Mouse (Mus musculus): Measurements from ENCODE around the gene Opcml. TPM values are rescaled to one million over a fixed set of nuclear protein-coding genes. Genes with fewer than 3 reads are reported as not detected.

Opcml gene
- polyA plus RNA-seq, 1 experiment, result 0.02 TPM

DNA sequence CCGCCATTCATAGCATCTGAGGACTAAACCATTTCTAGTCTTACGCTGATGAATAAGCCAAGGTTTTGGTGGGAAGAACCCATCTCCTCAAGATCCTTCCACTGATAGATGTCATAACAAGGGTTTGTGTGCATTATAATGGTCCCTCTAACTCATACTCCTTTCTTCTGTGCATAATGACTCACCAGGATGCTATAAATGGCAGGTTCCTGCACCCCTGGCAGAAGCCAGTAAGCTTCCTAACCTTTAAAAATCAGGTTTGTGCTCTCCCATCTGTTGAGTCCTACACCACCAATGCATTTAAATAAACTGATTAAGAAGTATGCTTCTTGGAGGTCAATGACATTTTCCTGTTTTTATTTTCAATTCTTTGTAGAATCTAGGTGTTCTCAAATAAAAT, 929.6 kb downstream of the Opcml start:
- H3K4me1 ChIP-seq (ENCODE audit: control insufficient read depth, insufficient read depth, insufficient read length), result no peaks in the 10 kb centered on the region
- no peak overlapping the region for H3K27ac ChIP-seq (ENCODE audit: insufficient read depth, low read length)
- H3K36me3 ChIP-seq (ENCODE audit: control insufficient read depth, insufficient read depth, low read length), result no peaks in the 10 kb centered on the region
- no peak for TF ChIP-seq POLR2A (IDR thresholded peaks at IDR 0.05; ENCODE audit: low read depth, low read length)
- TF ChIP-seq CTCF (IDR thresholded peaks at IDR 0.05; ENCODE audit: extremely low read depth, insufficient read depth, insufficient read length, insufficient replicate concordance), result no peak
- no peaks in the 10 kb centered on the region for H3K27me3 ChIP-seq (ENCODE audit: control insufficient read depth, insufficient read depth, low read length)
- WGBS, result 80% methylated on average over 2 of the region's 2 CpGs
- no peak for DNase-seq (ENCODE audit: low read depth in 1 of 2, low spot score in 2 of 2)
- H3K4me3 ChIP-seq (ENCODE audit: extremely low read depth, insufficient read depth, insufficient read length), result no peak overlapping the region

- H3K27ac ChIP-seq (ENCODE audit: insufficient read depth, low read length), result no peak overlapping the region
- DNase-seq (ENCODE audit: low read depth in 1 of 2, low spot score in 2 of 2), result no peak
- H3K36me3 ChIP-seq (ENCODE audit: control insufficient read depth, insufficient read depth, low read length), result no peaks in the 10 kb centered on the region
- no peak overlapping the region for H3K4me3 ChIP-seq (ENCODE audit: extremely low read depth, insufficient read depth, insufficient read length)
- TF ChIP-seq CTCF (IDR thresholded peaks at IDR 0.05; ENCODE audit: extremely low read depth, insufficient read depth, insufficient read length, insufficient replicate concordance) (no peak), POLR2A (IDR thresholded peaks at IDR 0.05; ENCODE audit: low read depth, low read length) (no peak)
- H3K4me1 ChIP-seq (ENCODE audit: control insufficient read depth, insufficient read depth, insufficient read length), result no peaks in the 10 kb centered on the region
- no peaks in the 10 kb centered on the region for H3K27me3 ChIP-seq (ENCODE audit: control insufficient read depth, insufficient read depth, low read length)
- 73% methylated on average over 10 of the region's 10 CpGs for WGBS
These were observed 941.4 kb downstream of the Opcml start for GRCm38 (mm10) chr9:28731811-28732602.

DNA sequence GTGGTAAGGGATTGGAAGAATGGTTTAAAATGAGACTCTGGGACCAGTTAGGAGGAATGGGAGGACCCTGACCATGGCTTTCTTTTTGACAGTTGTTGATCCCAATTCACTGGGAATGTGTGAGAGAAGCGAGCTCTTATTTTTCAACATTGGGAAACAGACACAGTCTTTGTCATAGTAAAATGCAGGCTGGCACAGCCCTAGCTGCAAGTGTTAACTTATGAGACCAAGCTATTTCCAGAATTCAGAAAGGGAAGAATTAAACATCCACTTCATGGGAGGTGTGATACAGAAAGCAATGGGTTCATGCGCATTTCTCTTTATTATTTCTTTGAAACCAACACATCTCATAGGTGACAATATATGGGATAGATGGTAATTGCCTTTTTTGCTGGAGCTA, 947.4 kb downstream of the Opcml start:
- no peak overlapping the region for H3K27ac ChIP-seq (ENCODE audit: insufficient read depth, low read length)
- TF ChIP-seq CTCF (IDR thresholded peaks at IDR 0.05; ENCODE audit: extremely low read depth, insufficient read depth, insufficient read length, insufficient replicate concordance) (no peak), POLR2A (IDR thresholded peaks at IDR 0.05; ENCODE audit: low read depth, low read length) (no peak)
- H3K4me1 ChIP-seq (ENCODE audit: control insufficient read depth, insufficient read depth, insufficient read length), result no peaks in the 10 kb centered on the region
- H3K36me3 ChIP-seq (ENCODE audit: control insufficient read depth, insufficient read depth, low read length), result no peaks in the 10 kb centered on the region
- no peaks in the 10 kb centered on the region for H3K27me3 ChIP-seq (ENCODE audit: control insufficient read depth, insufficient read depth, low read length)
- H3K4me3 ChIP-seq (ENCODE audit: extremely low read depth, insufficient read depth, insufficient read length), result no peak overlapping the region
- DNase-seq (ENCODE audit: low read depth in 1 of 2, low spot score in 2 of 2), result no peak
- WGBS, result 89% methylated on average over 2 of the region's 2 CpGs

GRCm38 (mm10) chr9:28738451-28738860, 947.9 kb downstream of the Opcml start:
- DNase-seq (ENCODE audit: low read depth in 1 of 2, low spot score in 2 of 2), result no peak
- H3K27me3 ChIP-seq (ENCODE audit: control insufficient read depth, insufficient read depth, low read length), result no peaks in the 10 kb centered on the region
- 76% methylated on average over 1 of the region's 1 CpGs for WGBS
- TF ChIP-seq CTCF (IDR thresholded peaks at IDR 0.05; ENCODE audit: extremely low read depth, insufficient read depth, insufficient read length, insufficient replicate concordance) (no peak), POLR2A (IDR thresholded peaks at IDR 0.05; ENCODE audit: low read depth, low read length) (no peak)
- no peaks in the 10 kb centered on the region for H3K36me3 ChIP-seq (ENCODE audit: control insufficient read depth, insufficient read depth, low read length)
- H3K4me3 ChIP-seq (ENCODE audit: extremely low read depth, insufficient read depth, insufficient read length), result no peak overlapping the region
- no peak overlapping the region for H3K27ac ChIP-seq (ENCODE audit: insufficient read depth, low read length)
- no peaks in the 10 kb centered on the region for H3K4me1 ChIP-seq (ENCODE audit: control insufficient read depth, insufficient read depth, insufficient read length)

GRCm38 (mm10) chr9:28744771-28745170, 954.2 kb downstream of the Opcml start:
- H3K4me1 ChIP-seq (ENCODE audit: control insufficient read depth, insufficient read depth, insufficient read length), result no peaks in the 10 kb centered on the region
- H3K4me3 ChIP-seq (ENCODE audit: extremely low read depth, insufficient read depth, insufficient read length), result no peak overlapping the region
- H3K27ac ChIP-seq (ENCODE audit: insufficient read depth, low read length), result no peak overlapping the region
- H3K36me3 ChIP-seq (ENCODE audit: control insufficient read depth, insufficient read depth, low read length), result no peaks in the 10 kb centered on the region
- no peak for TF ChIP-seq CTCF (IDR thresholded peaks at IDR 0.05; ENCODE audit: extremely low read depth, insufficient read depth, insufficient read length, insufficient replicate concordance)
- no peak for TF ChIP-seq POLR2A (IDR thresholded peaks at IDR 0.05; ENCODE audit: low read depth, low read length)
- DNase-seq (ENCODE audit: low read depth in 1 of 2, low spot score in 2 of 2), result no peak
- 77% methylated on average over 3 of the region's 3 CpGs for WGBS
- H3K27me3 ChIP-seq (ENCODE audit: control insufficient read depth, insufficient read depth, low read length), result no peaks in the 10 kb centered on the region

- TF ChIP-seq POLR2A (IDR thresholded peaks at IDR 0.05; ENCODE audit: low read depth, low read length) (no peak), CTCF (IDR thresholded peaks at IDR 0.05; ENCODE audit: extremely low read depth, insufficient read depth, insufficient read length, insufficient replicate concordance) (no peak)
- H3K4me3 ChIP-seq (ENCODE audit: extremely low read depth, insufficient read depth, insufficient read length), result no peak overlapping the region
- H3K36me3 ChIP-seq (ENCODE audit: control insufficient read depth, insufficient read depth, low read length), result no peaks in the 10 kb centered on the region
- no peak for DNase-seq (ENCODE audit: low read depth in 1 of 2, low spot score in 2 of 2)
- H3K27me3 ChIP-seq (ENCODE audit: control insufficient read depth, insufficient read depth, low read length), result no peaks in the 10 kb centered on the region
- no peak overlapping the region for H3K27ac ChIP-seq (ENCODE audit: insufficient read depth, low read length)
- 80% methylated on average over 2 of the region's 2 CpGs for WGBS
- no peaks in the 10 kb centered on the region for H3K4me1 ChIP-seq (ENCODE audit: control insufficient read depth, insufficient read depth, insufficient read length)
These were observed 958.3 kb downstream of the Opcml start for GRCm38 (mm10) chr9:28748902-28749301.

DNA sequence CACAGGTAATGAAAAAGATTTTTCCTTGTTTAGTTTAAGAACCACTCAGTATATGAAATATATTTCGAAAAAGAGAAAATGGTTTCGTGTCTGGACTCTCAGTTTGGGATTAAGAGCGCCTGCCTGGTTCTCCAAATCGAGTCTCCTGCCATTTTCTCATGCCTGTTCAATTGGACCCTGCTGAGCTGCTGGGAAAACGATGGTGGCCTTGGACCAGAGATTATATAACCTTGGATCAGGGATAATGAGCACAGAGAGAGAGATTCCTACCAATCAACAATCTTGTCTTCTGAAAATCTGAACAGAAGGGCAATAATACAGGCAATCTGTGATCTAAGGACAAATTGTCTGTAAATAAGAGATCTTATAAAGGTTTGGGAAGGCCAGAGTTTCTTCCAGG, 962.3 kb downstream of the Opcml start:
- TF ChIP-seq POLR2A (IDR thresholded peaks at IDR 0.05; ENCODE audit: low read depth, low read length), result no peak
- no peak for TF ChIP-seq CTCF (IDR thresholded peaks at IDR 0.05; ENCODE audit: extremely low read depth, insufficient read depth, insufficient read length, insufficient replicate concordance)
- Histone ChIP-seq H3K4me3 (ENCODE audit: extremely low read depth, insufficient read depth, insufficient read length) (no peak overlapping the region), H3K27me3 (ENCODE audit: control insufficient read depth, insufficient read depth, low read length) (no peaks in the 10 kb centered on the region), H3K4me1 (ENCODE audit: control insufficient read depth, insufficient read depth, insufficient read length) (no peaks in the 10 kb centered on the region), H3K27ac (ENCODE audit: insufficient read depth, low read length) (no peak overlapping the region), H3K36me3 (ENCODE audit: control insufficient read depth, insufficient read depth, low read length) (no peaks in the 10 kb centered on the region)
- no peak for DNase-seq (ENCODE audit: low read depth in 1 of 2, low spot score in 2 of 2)
- WGBS, result 61% methylated on average over 5 of the region's 5 CpGs

Measured in spleen, adult 2 months (tissue).